Mouse (Mus musculus): Measurements from ENCODE around the gene Jmy.

The Jmy gene

GRCm38 (mm10) chr13:93381301-93381700 lies 118.3 kb downstream of the Jmy start:
- no peak for ATAC-seq (ENCODE audit: insufficient number of reproducible peaks, low FRiP score, low TSS enrichment)

GRCm38 (mm10) chr13:93380399-93381063 lies 119.1 kb downstream of the Jmy start:
- no peak for ATAC-seq (ENCODE audit: insufficient number of reproducible peaks, low FRiP score, low TSS enrichment)

Measured in cerebellum, adult (tissue).